Mouse (Mus musculus) 3134 (cell line): ENCODE measurements around the gene Gm28230.
A peak's percentile ranks its signal among the peaks of the same experiment; 100 is the strongest.

ENCODE experiments used
- DNase-seq: peaks from one replicate; pipeline ENCODE4 v3.0.0-alpha.2; 2011; ENCODE audit warnings: low spot score; ENCODE audit not compliant: insufficient read length; ENCODE audit errors: extremely low read depth

The Gm28230 gene

DNA sequence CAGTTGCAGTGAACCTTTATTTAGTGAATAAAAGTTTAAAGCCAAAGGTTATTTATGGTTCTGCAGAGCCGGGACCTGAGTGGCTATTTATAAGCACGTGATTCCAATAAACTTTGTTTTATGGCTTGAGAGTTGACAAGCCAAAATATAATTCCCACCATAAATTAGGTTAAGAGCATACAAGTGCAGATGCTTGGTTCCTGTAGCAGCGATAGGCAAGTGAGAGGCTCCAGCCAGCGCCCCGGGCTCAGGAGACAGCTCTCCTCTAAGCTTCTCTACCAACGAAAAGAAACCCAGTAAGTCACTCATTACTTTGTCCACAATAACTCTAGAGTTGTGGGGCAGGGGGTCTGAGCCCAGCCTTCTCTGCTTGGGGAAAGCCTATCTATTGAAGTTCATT lies 4.6 kb upstream of the Gm28230 start:
- DNase-seq = no peak

DNA sequence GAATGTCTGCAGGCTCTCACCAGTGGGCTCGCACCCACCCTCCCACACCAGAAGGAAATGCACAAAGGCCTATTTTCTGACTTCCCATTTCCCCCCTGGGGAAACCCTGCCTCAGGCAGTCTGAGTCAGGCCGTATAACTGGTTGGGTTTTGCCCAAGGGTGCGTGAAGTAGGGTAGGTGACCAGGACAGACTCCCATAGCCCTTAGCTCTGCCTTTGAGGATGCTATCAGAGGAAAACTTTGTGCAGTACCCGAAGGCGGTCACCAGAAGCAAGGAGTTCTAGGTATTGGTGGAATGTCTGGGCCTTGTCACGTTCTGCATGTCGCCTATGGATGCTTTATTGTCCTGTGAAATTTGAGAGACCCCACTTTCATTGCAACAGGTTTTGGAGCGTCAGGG lies 3.6 kb upstream of the Gm28230 start:
- DNase-seq = no peak

DNA sequence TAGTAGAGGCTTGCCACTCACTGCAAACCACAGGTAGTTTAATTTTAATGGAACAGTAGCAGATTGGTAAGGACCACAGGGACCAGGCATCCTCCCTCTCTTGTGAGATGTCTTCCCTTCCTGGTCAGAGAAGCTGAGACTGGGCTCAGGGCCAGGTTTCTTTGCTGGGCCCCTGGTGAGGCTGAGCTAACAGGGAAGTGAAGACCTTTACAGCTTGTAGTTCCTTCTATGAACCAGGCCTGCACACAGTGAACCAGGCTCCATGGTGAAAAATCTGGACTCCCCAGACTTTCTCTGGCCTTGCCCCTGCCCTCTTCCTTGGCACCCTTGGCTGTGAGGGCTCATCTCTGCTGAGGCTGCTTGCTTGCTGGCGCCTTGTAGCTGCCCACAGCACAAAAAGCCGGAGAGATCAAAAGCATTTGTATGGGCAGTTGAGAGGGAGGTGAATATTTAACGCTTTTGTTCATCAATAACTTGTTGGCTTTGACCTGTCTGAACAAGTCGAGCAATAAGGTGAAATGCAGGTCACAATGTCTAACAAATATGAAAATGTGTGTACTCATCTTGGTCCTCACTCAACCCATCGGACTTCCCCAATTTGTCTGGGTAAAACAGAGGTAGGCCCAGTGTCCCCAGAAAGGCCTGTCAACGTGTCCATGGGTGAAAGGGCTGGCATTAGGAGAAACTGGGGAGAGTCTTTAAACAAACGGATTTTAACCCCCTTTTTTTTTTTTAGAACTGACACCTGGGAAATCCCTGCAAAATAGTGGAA lies 2.1 kb upstream of the Gm28230 start:
- DNase-seq = no peak

DNA sequence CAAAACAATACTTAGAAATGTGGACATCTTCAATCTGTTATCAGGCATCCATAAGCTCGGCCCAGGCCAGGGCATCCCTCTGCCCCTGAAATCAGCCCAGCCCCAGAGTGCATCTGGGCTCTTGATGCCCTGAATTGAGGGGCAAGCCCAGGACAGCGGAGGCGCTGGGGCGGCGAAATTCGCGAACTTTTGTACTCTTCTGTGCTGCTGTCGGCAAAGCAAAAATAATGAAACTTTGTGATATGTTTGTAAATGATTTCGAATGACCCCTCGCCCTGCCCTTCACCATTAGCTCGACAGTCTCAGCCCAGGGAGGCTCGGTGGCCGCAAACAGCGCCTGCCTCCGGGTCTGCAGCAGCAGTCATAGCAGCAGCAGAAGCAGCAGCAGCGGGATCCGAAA lies 1.4 kb upstream of the Gm28230 start:
- no peak for DNase-seq

DNA sequence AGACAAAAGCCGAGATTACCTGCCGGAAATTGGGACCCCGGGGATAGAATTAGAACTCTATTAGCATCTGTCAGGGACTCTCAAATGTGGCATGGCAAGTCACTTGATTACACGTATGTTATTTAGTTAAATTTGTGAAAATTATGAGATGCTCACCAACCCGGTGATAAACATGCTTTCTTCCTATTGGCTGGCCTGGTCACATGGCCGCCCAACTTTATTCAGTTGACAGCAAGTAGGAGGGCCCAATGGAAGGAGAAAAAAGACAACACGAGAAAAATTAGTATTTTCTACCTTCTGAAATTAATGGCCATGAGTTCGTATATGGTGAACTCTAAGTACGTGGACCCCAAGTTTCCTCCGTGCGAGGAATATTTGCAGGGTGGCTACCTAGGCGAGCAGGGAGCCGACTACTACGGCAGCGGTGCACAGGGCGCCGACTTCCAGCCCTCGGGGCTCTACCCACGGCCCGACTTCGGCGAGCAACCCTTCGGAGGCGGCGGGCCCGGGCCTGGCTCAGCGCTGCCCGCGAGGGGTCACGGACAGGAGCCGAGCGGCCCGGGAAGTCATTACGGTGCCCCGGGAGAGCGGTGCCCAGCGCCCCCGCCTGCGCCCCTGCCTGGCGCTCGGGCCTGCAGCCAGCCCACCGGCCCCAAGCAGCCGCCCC lies 578 bp downstream of the Gm28230 start:
- peak; percentile 32 for DNase-seq

DNA sequence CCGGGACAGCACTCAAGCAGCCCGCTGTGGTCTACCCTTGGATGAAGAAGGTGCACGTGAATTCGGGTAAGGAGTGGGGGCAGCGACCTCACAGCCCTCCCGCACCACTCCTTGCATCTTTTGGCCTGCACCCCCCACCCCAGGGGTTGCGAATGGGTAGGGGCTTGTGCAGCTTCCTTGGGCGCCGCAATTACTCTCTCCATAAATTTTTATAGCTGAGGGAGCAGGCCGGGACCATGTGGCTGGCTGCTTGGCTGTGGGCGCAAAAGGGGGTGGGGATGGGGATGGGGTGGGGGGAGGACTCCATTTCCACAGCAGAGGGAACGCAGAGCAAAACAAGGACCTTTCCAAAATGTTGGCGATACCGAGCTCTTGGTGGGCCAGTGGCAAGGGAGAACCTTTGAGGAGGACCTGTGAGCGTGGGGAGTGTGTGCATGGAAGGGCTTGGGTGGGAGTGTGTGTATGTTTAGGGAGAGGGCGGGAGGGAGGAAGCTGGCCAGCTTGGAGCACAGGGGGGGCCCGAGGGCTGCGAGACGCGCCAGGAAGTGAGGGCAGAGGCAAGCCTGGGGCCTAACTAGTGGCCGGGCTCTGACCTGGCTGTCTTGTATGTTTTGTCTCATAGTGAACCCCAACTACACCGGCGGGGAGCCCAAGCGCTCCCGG lies 1.2 kb downstream of the Gm28230 start:
- peak; percentile 62 for DNase-seq

DNA sequence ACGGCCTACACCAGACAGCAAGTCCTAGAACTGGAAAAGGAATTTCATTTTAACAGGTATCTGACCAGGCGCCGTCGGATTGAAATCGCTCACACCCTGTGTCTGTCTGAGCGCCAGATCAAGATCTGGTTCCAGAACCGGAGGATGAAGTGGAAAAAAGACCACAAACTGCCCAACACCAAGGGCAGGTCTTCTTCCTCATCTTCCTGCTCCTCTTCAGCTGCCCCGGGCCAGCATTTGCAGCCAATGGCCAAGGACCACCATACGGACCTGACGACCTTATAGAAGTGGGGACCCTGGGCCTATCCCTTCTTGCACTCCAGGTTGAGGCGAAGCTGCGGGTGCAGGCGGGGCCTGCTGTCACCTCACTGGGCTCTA lies 1.8 kb downstream of the Gm28230 start:
- DNase-seq = no peak

DNA sequence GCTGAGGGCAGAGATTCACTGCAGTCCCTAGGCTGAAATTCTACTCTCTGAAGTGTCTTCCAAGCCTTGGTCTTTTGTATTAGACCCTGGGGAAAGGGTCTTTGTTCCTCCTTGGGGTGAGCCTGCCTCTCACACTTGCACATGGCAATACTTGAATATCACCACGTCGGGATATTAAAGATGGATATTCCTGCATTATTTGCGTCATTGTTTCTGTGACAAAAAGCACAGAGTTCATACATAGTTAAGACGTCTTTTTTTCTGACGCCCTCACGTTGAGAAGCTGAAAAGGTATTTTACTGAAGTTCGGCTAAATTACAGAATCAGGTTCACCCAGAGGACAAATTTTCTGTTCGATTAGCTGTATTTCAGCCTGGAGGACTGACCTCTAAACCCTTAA lies 3.8 kb downstream of the Gm28230 start:
- no peak for DNase-seq

DNA sequence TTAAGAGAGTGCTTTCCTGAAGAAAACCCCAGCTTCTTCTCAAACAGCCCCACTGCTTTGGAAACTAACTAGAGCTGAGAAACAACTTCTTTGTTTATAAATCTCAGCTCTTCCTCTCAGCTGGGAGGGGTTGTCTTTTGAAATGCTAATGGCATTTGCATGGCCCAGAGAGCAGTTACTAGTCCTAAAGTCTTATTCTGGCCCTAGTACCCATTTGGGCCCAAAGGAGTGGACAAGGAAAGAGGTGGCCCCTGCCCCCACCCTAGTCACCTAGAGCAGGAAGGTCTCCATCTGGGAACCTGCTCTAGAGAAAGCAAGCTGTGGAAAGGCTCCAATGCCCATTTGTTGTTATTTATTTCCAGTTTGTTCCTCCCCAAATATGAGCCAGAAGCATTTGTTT lies 4.5 kb downstream of the Gm28230 start:
- no peak for DNase-seq

DNA sequence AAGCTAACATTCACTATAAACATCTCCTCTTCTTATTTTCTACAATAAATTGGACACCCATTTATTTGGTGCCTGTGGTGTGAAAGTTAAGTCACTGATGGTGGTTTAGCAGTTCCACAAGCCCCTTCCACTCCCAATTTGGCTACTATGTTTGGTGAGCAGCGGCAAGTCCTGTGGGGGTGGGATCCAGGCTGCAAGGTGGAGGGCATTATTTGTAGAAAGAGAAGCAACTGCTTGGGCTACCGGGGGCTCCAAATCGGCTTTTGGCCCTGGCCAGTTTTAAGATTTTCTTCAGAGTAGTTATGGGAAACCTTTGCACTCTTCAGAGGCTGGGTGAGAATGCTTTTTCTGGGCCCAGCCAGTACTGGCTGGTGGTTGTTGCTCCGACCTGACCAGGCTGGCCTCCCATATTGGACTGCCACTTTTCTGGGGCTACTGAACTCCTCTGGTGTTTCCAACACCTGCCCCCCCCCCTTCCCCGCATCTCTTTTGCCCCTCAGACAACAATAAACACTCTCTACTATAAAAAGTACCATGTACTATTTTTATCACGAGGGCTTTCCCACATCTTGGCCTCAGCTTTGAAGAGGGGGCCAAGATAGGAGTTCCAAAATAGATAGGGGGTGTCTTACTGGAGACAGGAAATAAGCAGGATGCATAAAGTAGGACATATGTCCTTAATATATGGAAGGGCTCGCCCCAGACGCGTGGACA lies 5.4 kb downstream of the Gm28230 start:
- DNase-seq = no peak

DNA sequence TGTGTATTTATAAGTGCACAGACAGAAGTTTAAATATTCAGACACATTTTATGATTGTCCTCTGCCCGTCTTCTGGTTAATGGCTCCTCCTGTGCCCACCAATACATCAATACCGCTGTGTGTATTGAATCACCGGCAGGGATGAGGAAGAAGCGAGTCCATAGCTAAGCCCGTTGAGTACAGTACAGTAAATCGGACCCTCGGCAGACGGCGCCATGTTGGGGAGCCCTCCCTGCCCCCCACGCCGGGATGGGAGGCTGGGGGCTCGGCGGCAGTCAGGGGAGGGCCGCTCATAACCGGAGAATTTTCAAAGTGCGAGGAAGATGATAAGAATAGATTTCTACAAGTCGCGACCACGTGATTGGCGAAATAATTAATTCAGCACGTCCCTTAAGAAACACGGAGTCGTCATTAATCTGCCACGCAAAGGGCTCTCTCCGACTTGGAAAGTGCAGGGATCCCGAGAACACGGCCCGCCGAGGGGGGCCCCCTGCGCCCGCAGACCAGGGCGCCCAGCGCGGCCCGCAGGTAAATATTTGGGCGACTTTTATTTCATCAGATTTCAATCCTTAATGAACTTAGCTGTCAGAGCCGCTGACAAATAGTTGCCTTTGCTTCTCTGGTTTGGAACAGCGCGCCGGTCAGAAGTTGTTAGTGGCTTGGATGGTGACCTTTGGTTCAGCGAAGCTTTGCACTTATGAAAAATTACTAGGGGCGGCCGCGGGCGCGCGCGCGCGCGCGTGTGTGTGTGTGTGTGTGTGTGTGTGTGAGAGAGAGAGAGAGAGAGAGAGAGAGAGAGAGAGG lies 6.2 kb downstream of the Gm28230 start:
- no peak for DNase-seq

DNA sequence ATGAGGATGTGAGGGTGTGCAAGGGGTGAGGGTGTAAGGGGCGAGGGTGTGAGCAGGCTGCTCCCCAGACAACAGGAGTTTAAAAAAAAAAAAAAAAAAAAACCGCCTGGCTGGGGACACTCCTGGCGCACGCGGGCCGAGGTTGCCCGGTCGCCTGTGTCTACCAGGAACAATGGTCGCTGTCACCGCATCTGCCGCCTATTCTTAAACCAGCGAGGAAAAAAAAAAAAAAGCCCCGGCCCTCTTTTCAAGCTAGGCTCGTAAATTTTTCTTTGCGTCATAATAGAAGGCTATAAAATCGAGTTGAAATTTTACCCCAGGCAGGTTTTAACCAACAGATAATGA lies 6.8 kb downstream of the Gm28230 start:
- DNase-seq = no peak

DNA sequence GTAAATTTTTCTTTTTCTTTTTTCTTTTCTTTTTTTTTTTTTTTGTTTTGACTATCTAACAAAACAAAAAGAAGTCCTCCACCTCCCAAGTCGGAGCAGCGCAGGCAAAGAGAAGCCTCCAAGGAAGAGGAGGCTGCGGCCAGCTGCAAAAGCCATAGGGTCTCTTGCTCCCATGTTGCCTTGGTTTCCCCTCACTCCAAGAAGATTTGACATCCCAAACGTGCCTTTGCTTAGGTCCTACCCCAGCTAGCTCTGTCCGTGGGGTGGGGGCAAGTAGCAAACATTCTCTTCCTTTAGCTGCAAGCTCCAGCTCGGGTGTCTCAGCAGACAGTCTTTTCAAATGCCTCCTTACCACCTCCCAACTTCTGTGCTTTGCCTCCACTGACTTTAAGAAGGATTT lies 7.2 kb downstream of the Gm28230 start:
- no peak for DNase-seq

DNA sequence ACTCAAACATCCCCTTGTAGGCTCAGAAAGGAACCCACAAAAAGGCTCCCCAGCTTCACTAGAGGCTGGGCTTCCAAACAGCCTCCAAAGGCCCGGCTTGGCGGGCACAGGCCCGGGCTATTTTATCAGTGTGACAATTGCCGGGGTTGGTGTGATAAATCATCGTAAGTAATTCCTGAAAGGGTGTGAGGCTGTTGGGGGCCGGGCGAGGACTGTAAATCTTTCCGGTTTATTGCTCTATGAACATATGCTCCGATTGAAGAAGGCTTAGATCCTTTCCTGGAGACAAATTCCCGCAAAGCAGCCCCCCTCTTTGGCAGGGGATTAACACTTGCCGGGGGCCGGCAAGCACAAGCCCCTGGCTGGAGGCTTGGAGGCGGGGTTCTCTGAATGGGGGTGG lies 7.9 kb downstream of the Gm28230 start:
- no peak for DNase-seq

DNA sequence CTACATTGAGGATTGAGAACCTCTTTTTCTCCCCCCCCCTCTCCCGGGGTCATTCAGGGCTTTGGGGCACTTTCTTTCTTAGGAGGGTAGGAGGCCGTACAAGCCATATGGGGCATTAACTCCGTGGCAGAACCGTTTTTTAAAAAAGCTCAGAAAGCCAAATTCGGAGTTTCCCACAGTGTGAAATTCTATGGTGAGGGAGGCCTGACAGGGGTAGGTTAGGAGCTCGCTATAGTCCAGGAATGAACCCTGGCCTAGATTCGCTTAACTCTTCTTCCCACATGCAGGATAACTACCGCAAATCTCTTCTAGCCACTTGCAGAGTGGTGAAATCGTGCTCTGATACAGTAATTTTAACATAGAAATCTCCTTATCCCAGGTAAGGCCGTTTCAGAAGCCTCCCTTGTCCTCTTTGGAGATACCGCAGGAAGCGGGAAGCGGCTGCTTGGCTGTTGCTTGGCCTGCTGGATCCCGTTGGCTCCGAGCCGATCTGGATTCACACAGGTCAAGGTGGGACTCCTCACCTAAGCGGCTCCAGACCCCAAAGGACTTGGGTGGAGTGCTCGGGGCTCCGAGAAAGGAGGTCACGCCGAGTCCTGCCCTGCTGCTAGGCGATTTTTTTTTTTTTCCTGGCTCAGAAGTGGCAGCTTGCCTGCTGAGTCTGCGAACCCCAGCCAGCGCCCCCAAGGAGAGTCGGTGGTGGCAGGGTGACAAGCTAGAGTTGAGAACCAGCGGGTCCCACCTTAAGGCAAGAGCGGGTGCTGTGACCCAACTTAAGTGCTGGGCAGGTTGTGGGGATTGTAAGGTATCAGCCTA lies 8.7 kb downstream of the Gm28230 start:
- DNase-seq = no peak

DNA sequence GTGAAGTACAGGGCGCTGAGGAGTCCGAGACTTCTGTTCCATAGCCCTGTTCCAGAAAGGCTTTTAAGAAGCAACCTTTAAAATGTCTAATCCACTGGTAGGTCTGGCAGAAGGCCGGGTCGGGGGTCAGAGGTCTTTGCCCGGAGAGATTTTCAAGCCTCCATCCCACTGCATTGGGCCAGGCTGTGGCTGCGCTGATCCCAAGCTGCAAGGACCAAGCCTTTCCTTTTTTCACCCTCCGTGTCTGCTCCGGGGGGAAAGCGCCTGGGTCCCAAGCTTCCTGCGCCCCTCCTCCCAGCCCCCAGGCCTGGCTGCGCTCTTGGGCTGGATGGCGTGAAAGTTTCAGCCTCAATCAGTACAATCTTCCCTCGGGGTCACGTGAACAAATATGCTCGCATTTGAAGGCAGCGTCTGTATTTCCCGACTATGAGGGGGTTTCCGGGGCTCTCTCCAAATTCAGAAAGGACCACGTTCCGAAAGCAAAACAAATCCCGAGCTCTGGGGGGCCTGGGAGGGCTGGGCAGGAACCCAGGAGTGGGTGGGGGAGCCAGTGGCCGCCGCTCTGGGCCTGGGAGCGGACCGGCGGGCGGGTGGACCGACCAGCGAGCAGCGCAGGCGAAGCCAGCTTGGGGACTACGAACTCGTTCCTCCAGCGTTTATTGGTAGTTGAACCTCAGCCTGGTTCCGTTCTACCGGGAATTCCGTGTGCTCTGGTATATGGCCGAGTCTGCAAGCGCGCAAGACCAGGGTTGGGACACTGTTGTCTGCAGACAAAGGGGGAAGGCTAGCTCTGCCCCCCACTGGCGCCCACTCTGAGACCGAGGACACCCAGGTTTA lies 9.5 kb downstream of the Gm28230 start:
- no peak for DNase-seq

DNA sequence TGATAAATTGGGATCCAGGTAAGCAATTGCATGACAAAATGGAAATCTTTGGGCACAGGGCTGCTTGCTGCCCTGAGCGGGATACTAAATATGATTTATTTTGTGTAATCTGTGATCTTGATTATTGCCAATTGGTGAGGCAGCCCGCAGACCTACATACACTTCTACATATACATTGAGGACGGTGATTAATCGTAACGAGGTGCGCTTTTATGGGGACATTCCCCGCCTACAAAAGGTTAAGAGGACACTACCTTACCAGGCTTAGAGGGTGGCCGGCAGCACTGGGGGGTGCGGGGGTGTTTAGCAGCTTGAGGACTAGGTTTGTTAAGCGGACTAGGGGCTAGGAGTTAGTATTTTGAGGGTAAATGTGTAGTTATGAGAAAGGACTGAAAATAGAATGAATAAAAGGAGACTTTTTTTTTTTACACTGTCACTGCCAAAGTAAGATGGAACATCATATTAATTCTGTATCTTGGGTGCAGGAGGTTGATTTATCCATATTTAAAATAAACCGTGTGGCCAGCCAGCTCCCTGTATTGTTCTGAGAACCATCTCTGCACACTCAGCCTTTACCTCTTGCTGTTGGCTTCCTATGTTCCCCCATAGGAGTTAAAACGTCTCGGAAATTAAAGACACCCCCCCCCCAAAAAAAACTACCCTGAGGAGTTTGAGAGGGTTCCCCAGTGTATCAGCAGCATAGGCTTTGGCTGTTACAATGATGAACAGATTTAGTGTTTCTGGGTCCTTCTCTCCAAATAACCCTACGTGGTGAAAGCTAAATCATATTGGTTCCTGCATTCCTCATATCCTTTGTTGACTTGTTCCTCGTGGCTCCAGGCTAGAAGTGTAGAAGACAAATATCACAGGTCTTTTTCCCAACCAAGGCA lies 10.4 kb downstream of the Gm28230 start:
- no peak for DNase-seq

DNA sequence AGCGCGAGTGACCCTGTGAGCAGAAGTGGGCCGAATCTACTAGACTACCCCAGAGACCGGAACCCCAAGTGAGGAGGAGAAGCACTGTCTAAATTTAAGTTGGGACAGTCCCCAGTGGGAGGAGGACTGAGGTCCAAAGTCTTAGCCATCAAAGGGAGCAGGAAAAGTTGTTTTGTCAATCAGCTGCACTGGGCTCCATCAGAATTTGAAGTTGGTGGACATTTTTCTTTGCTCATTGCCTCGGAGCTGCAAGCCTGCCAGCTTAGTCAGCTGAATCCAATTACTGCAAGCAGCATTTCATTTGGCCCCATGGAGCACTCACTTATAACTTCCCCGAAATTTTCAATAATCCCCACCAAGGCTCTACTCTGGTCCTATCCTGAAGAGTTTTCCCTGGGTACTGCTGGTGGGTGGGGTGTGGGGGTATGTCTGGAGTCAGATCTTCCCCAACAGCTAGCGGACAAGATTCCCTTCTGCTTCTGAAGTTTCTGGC lies 11.1 kb downstream of the Gm28230 start:
- DNase-seq = no peak
